Mouse (Mus musculus) left cerebral cortex, adult 9 months (tissue): ENCODE results near the gene Col8a2.

Source experiments
- DNase-seq, 2 experiments: peaks; one replicate each; pipeline ENCODE4 v3.0.0; 2022; ENCODE audit warnings: low spot score in 2 of 2

Gene Col8a2

DNA sequence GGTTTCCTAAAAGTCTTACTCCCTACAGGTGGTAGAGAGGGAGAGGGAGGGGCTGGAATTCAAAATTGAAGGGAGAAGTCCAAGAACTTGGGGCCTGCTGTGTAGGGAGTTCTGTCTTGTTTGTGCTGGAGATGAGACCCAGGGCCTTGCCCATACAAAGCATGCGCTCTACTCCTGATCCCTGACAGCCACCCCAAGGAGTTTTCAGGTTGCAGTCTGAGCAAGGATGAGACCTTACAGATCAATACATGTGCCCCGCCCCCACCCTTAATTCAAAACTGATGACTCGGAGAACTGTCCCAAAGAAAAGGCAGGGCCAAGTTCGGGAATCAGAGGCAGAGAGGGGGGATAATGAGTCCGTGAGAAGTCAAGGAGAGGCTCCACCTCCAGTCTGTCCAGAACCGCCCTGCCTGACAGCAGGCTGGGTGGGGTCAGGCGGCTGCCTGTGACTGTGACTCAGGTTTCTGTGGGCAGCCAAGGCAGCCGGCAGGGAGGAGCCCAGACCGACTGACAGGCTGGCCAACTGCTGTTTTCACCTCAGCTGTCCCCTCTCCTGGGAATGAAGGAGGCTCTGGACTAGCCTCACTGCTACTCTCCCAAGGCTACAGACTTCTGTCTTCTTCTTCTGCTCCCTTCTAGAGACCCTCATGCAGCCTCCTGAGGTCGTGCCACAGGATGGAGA is 25.9 kb upstream of the Col8a2 start:
- peak in 1 of 2 experiments; percentile 51 for DNase-seq

DNA sequence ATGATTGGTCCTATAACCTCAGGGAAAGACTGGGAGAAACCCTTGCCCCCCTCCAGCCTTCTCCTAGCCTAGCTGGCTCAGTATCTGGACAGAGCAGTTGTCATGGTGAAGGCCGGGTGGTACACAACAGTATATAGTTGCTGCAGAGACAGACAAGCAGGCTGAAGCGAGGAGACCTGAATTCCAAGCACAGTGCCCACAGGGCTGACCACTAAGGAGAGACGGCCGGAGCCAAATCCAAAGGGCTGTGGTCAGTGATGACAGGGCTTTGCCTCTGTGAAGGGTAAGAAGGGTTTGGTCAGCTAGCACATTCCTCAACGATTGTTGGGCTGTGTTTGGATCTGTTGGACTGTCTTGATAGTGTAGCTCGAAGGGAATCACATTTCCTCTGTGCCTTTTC is 25.3 kb upstream of the Col8a2 start:
- no peak for DNase-seq

DNA sequence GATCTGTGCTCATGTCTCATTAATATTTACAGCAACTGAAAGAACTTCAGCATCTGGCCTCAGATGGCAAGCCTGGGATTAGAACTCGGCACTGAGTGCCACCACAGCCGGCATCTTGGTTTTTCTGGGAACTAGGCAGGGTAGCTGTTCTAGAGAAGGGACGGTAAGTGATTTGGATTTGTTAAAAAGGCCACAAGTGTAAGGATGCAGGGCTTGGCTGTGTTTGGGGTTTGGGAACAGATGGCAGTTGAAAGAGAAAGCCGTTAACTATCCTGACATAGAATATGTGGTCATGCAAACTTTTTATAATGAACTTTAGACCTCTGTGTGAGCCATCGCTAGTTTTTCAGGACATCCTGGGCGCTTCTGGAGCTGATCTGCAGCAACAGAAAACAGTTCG is 24.9 kb upstream of the Col8a2 start:
- no peak for DNase-seq

DNA sequence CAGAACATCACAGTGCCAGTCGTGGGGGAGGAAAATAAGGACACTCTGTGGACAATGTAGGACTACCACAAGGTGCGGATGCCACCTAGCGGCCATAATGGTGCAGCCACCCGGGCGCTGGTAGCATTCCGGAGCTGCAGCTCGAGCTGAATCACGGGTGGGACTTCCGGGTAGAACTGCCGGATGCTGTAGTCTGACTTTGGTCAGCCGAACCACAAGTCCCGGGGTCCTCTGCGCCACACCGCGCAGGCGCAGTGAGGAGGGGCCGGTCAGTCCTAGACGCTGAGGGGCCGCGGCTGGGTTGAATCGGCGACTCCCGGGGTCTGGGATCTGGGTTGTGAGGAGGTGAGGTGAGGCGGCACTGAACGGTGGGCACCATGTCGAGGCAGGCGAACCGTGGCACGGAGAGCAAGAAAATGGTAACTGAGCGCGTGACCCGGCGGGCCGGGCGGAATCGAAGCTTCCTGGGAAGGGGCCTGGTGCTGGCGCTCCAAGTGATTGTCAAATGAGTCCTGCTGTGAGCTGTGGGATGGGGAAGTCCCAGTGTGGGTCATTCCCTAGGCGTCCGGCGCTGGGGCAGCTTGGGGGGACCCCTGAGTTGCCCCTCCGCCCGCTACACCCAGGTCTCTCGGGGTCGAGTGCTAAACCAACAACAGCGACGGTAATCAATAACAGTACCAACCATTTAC is 24.3 kb upstream of the Col8a2 start, which contains the start of gene Trappc3:
Gene Trappc3, plus strand, starts transcription at position 207 of the 689 bp plus-strand sequence.
- peak; percentile 97 to 100 for DNase-seq

DNA sequence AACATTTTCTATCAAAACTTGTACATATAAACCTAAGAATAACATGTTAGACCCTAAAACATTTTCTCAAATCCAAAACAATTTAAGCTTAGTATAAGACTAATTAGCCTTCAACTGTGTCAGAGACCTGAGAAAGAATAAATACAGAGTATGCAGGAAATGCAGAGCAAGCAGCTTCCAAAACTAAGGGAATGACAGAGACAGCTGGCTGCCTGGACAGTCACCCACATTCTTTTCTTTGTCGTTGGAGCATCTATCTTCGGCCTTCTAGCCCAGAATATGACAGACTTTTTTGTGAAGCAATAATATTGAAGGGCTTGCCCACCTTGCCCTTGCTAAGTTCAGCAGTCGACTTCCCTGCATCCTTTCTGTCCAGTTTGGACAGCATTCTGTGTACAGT is 17.3 kb upstream of the Col8a2 start:
- DNase-seq: no peak

DNA sequence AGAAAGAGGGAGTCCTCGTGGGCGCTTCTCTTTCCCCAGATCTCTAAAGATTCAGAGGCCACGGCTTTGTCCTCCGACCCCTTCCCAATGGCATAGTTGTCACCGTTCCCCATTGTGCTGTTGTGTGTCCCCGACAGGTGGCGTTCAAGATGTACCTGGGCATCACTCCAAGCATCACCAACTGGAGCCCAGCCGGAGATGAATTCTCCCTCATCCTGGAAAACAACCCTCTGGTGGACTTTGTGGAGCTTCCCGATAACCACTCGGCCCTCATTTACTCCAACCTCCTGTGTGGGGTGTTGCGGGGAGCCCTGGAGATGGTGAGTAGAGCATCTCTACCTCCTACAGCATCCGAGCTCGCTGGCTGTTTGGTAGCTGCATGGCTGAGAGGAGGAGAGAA is 12.8 kb upstream of the Col8a2 start:
- peak in 1 of 2 experiments; percentile 49 for DNase-seq

DNA sequence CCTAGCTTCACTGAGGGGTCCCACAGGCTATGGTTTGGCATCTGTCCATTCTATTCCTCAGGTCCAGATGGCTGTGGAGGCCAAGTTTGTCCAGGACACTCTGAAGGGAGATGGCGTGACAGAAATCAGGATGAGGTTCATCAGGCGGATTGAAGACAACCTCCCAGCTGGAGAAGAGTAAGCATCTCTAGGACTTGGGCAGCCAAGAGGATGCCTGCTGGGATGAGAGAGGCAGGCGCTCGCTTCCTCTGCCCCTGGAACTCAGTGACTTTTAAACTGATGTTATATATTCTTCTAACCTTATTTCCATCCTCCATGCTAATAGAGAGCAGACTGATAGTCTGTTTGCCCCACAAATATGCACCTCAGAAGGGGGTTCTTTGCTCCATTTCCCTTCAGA is 11.5 kb upstream of the Col8a2 start:
- DNase-seq: no peak

DNA sequence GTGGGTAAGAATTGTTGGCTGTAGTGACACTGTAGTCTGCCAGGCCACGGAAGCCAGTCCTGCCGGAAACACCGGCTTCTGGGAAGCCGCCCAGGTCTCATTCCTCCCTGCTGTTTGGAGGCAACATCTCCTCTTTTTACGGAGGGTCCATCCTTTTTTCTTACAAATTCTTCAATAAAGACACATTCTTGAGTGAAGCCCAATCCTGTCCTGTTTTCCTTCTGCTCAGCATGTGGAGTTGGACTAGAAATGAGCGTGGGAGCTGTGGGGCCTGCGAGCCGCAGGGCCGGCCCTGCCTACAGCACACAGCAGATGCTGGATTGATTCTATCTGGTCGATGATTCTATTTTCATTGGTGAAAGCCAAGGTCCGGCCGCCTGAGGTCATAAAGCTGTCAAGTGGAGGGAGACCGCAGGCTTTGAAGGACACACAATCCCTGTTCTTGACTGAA is 10.9 kb upstream of the Col8a2 start:
- no peak for DNase-seq

DNA sequence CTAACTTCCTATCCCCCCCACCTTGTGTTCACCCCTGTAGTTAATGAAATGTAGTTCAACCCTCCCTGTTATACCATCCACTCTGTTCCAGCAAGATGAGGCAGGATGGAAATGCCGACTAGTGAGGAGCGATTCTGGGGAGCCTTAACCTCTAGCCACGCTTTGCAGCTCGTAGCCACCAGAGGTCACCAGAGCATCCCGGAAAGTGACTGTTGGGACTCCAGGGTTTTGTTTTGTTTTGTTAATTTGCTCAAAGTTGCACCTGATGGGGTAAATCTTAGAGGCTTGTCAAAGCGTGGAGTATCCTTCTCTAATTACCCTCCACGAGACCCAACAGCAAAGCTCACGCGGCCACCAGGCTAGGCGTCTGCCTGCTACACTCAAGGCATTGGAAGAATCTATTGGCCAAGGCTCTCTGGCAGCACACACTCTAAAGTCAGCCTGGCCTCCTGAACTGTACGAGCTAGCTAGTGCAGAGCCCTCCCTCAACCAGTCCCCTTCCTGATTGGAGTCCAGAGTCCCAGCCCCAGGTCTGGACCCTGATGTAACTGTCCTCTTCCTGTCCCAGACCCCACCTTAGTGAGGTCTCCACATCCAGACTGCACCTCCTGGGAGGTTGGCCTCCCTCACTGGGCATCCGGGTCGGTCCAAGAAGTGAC is 8.6 kb upstream of the Col8a2 start:
- DNase-seq: no peak

DNA sequence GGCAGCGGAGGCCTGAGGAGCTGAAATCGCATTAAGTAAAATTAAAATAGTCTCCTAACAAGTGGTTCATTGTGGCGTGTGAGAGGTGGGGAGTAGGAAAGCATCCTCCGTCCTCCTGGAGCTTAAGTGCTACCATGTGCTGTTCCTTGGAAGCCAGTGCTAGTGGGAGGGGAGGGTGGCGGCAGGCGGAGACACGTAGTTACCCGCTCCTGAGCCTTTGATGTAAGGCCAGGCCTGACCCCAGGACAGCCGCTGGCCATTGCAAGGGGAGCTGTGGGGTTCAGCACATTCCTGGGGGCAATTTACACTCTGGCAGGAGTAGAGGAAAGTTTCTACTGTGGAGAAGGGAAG is 8.1 kb upstream of the Col8a2 start:
- no peak for DNase-seq

DNA sequence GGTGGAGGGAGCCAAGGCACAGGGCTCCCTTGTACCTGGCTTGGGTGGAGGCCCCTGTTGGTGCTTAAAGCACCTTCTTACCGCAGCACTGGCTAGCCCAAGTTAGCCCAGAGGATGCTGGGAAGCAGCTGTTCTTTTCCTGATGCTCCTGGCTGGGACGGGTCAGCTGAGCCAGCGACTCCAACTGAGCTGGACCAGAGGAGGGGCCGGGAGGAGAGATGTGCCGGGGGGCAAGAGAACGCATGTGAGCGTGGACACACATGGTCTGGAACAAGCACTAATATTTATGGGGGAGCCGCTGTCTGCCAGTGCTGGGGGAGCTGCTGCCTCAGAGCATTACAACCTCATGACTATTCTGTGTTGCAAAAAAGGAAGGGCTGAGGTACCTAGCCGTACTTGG is 7.6 kb upstream of the Col8a2 start:
- DNase-seq: no peak

DNA sequence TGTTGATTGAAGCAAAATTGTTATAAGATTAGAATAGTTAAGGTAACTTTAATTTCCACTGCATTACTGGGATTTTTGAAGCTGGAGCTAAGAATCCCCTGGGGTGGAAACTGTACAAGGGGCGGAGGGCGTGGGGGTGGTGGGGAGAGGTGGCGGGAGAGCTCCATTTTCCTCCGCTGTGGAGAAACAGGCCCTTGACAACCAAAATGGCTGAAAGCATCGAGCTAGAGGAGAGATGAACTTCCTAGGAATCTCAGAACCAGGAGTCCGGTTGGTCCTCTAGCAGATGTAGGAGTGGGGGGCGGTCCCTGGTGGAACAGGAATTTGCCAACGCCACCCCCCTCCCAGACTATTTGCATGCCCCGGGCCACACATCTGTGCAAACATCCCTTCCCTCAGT is 4.9 kb upstream of the Col8a2 start:
- DNase-seq: no peak

DNA sequence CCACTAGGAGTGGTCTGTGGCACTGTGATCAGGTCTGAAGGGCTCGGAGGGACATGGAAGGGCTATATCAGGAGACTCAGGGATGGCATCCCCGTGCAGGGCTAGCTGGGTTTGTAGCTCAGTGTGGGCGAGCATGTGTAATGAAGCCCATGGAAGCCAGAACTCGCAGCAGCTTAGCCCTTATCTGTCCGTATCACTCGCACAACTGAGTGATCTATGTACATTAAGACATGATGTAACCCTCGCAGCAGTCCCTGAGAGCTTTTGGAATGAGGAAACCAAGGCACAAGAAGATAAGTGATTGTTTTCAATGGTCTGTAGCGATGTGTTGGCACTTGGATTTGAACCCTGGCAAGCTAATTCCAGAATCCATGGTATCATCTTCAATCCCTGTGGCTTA is 3.0 kb upstream of the Col8a2 start:
- no peak for DNase-seq

DNA sequence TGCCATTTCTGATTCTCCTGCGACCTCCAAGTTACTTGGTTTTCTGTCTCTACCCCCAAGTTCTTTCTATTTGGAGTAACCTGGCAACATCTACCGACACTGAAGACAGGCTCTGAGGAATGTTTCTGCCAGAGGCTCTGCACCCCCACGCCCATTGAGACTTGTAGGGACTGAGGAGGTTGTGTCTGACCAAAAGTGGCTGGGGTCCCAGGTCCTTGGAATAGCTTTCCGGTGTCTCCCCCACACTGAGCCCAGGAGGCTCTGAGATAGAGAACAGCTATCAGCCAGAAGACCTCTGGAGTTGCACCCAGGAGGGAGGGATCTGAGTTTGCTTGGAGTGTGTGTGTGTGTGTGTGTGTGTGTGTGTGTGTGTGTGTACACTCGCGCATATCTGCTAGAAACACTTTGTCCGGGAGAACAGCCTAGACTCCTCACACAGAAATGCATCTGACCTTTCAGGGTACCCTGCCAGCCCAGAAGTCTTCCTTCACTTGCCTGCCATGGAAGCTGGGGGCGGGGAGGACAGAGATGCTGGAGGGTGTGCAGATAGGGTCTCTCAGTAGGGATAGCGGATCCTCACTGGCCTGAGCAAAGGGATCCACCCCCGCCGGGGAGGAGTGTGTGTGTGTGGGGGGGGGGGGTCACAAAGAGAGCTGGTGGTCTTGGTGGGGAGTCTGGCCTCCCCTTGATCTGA is 856 bp downstream of the Col8a2 start:
- DNase-seq: no peak

DNA sequence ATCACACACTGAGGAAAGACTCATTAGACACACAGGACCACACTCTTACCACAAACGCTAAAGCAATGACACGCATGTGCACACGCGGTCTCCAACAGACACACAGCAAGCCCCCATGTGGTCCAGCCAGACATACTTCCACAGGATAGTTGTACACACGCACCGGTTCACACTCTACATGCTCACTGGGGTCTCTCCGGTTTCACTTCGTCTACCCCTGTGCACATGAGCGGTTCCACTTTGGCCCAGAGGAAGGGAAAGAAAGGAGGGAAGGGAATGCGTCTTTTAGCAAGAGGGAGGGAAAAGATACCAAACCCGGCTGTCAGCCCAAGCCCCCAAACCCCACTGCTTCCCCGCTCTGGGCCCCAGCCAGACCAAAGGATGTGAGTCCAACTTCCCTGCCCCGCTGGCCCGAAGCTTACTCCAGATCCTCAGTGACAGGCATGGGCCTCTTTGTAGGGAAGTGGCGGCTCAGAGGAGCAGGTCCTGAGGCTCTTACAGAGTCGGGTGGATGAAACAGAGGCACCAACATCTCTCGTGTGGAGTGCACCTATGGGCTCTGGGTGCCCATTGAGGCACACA is 1.6 kb downstream of the Col8a2 start:
- no peak for DNase-seq

DNA sequence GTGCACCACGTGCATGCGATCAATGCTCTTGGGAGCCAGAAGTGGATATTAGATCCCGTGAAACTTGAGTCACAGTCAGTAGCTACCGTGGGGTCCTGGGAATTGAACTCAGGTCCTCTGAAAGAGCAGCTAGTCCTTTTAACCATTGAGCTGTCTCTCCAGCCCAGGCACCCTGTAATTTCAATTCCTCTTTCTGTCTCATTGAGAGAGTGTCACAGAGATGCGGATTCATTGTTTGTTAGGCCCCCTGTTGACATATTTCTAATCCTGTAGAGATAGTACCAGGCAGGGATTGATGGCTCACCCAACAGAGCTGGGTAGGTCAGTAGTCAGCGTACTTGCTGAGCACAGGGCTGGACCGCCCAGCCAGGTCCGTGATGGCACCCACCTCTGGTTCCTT is 3.7 kb downstream of the Col8a2 start:
- no peak for DNase-seq

DNA sequence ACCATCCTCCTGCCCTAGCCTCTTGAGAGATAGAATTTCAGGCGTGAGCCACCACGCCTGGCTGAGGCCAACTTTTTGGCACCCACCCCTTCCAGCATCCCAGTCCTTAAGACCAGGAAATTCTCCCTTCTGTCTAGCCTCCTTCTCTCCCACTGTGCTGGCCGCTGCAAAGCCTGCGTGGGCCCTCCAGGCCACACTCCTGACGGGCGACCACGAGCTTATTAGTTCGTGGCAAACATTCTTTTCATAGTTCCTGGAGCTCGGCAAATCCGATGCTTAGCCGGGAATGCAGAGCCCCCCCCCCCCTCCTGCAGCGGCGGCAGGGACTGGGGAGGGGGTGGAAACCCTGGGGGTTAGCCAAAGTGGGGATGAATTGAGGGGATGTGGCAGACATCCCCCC is 4.6 kb downstream of the Col8a2 start:
- no peak for DNase-seq

DNA sequence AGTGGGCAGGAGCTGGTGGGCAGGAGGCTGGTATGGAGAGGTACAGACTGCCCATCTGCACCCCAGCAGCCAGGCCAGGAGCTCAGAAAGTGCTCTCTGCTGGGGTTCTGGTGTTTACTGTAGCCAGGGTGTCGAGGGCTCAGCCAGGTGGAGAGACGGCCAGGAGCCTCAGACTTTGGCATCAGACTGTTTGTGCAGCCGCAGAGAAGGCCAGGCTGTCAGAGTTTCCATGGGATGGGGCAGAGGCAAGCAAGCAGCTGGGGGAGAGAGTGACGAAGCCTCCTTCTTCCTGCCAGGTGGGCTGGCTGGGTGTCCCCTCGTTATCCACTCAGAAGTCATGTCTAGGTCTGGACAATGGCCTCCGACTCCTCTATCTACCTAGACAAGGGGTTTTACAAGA is 8.6 kb downstream of the Col8a2 start:
- no peak for DNase-seq

DNA sequence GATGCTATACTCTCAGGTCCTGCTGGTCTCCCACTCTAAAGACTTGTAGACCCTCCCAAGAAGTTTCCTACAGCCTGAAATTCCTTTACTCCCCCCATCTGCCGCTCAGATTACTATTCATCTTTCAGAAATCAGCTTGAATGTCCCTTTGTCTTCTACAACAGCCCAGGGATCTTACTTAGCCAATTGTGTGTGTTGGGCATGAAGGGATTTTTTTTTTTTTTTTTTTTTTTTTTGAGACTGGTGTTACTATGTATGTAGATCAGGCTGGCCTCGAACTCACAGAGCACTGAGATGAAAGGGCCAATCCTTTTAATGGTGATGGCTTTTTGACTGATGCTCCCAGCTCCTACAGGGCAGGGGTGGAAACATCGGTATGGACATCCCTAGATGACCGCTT is 9.3 kb downstream of the Col8a2 start:
- no peak for DNase-seq

DNA sequence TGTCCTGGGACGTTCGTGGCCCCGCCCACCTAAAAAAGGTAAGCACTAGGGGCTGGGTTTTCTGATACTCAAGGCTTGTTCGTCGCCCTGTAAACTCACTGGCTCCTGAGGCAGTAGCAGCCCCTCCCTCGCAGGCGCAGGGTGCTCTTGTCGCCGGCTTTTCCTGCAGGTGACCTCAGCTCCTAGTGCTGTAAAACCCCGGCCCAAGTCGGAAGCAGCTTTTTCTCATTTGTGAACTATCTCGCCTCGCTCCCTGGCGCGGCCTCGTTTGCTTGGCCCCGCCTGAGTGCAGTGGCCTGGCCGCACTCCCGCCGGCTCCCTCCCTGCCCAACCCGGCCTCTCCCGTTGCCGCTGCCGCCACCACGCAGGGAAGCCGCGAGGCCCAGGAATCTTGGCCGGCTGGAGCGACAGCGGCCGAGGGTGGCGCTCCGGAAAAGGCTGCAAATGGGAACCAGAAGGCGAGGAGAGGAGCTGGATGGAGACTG is 10.1 kb downstream of the Col8a2 start:
- no peak for DNase-seq

DNA sequence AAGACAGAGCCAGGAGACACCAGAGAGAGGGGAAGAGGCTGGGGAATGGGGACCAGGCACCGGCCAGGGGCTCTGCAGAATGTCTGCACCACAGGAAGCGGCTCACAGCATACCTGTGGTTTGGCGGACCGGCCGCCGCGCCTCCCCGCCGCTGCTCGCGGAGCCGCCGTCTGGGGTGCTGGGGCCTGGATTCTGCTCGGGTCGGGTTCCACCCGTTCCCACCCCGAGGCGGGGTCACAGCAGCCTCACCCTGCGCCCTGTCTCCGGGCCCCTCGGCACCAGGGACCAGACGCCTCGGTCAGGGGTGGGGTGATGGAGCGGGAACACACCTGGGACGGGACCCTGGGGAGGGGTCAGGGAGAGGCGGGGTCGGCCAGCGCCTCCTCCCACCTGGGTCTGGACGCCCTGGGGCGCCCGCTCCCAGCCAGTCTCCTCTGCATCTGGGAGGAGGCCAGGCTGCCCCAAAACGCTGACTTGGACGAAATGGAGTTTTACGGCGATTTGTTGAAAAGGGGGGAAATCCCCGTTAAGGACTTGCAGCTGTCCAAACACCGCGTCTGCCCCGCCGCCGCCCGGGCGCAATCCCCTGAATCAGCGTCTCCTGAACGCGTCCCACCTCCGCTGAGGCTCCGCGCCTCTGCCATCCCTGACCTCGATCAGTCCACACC is 14.5 kb downstream of the Col8a2 start:
- no peak for DNase-seq
